Mouse (Mus musculus) cortical plate, adult 2 months (tissue): ENCODE measurements at regions not wholly inside any gene's neighbourhood (a gene's known extent, or its start where the extent isn't known, plus 50 kb on each side); places are given as distances from the start of the nearest gene placed in this dataset.

Source experiments
- CTCF ChIP-seq: fragments of 200-500 bp; IDR thresholded peaks from 2 replicates; pipeline ENCODE4 v1.5.1; 2011; ENCODE audit warnings: mild to moderate bottlenecking, control low read depth, low read length; ENCODE audit not compliant: insufficient read depth; ENCODE audit errors: extremely low read depth
- POLR2A ChIP-seq: fragments of 200-500 bp; IDR thresholded peaks from 2 replicates; pipeline ENCODE4 v1.6.1; 2011; ENCODE audit warnings: mild to moderate bottlenecking, low read length, control low read depth; ENCODE audit not compliant: insufficient read depth; ENCODE audit errors: extremely low read depth

GRCm38 (mm10) chr19:15836201-15836955 lies 110.8 kb downstream of the Psat1 start:
- TF ChIP-seq CTCF (no peak), POLR2A (no peak)
